Mouse (Mus musculus): Measurements from ENCODE around the gene Dlg1.

DNA sequence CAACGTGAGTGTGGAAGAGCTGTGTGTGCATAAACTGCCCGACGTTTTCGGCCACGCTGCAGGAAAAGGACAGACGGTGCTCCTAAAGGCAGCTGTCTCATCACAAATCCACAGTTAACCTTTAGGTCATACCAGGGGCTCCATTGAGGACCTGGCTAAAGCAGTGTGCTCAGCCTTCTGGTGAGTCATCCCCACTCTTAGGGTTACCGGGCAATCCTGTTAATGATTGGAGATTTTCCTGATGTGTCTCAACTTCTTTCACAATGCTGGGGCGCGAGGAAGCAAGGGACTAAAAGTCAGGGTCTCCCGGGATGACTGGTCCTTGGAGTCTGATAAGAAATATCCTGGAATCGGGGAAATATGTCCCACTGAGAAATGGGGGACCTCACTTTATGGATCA lies 254.5 kb downstream of the Dlg1 start:
- no peak for TF ChIP-seq EP300 (IDR thresholded peaks at IDR 0.05)
- no peak for TF ChIP-seq CTCF (IDR thresholded peaks at IDR 0.05)
